Mouse (Mus musculus): ENCODE results near the gene V1rd19. TPM values are rescaled to one million over a fixed set of nuclear protein-coding genes. Genes with fewer than 3 reads are reported as not detected.
"Not testable (repeated sequence)": the region's sequence is repeated elsewhere in the genome, so short reads cannot be mapped to it uniquely, and the experiment has no call there.

The V1rd19 gene
- polyA plus RNA-seq (2016; fragmentation: Nextera tagmentation; extraction: Ambion mirVana) = not detected in 2 replicates

DNA sequence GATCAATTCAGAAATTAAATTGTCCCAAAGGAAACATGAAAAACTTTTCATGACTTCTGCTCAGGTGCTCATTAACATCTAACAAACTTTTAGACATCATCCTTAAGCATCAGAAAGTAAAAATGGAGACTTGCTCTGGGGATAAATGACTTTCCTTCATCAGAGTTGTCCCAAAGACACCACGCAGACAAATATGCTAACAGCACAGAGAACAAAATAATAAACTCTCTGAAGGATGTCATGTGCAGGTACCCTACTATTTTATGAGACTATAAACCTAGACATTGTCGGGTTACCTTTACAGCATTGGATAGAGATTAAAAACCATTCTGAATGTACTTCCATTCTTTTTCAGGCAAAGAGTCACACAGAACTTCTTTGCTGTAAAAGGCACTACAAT lies at the start of gene V1rd19:
Gene V1rd19 (plus strand): TSS at position 301 of the 400 bp plus-strand sequence.
- H3K4me2 ChIP-seq (replicated peaks) = no peak within 1 kb of the TSS
- H3K36me3 ChIP-seq = no peaks in the 10 kb centered on the region
- H3K27me3 ChIP-seq = no peaks in the 10 kb centered on the region
- no peak for ATAC-seq (ENCODE audit: low FRiP score, low read depth)
- no peak within 1 kb of the TSS for H3K27ac ChIP-seq (replicated peaks)
- H3K4me3 ChIP-seq = no peak within 1 kb of the TSS
- H3K9me3 ChIP-seq = peaks cover 25% of the 10 kb centered on the region
- H3K9ac ChIP-seq (replicated peaks) = no peak within 1 kb of the TSS
- 69% methylated on average over 2 of the region's 2 CpGs for WGBS
- no peaks in the 10 kb centered on the region for H3K4me1 ChIP-seq

DNA sequence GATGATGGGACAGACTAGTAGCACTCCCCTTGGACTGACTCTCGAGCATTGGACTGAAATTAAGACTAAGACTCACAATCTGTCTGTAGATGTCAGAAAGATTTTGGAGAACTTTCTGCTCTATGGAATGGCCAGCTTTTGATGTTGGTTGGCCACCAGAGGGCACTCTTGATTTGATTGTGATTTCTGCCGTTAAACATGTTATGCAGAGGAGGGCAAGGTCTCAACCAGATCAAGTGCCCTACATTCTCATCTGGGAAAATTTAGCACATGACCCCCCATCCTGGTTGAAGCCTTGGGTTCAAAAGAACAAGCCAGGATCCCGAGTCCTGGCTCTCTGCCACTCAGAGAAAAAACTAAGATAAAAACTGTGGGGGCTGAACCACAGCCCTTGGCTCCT lies 33.4 kb upstream of the V1rd19 start:
- not testable (repeated sequence) for H3K27ac ChIP-seq (replicated peaks); H3K4me3 ChIP-seq; ATAC-seq (ENCODE audit: low FRiP score, low read depth); H3K9ac ChIP-seq (replicated peaks); H3K36me3 ChIP-seq; H3K4me2 ChIP-seq (replicated peaks); H3K27me3 ChIP-seq; H3K4me1 ChIP-seq
- WGBS = 54% methylated on average over 3 of the region's 3 CpGs
- peaks cover 68% of the 10 kb centered on the region for H3K9me3 ChIP-seq

DNA sequence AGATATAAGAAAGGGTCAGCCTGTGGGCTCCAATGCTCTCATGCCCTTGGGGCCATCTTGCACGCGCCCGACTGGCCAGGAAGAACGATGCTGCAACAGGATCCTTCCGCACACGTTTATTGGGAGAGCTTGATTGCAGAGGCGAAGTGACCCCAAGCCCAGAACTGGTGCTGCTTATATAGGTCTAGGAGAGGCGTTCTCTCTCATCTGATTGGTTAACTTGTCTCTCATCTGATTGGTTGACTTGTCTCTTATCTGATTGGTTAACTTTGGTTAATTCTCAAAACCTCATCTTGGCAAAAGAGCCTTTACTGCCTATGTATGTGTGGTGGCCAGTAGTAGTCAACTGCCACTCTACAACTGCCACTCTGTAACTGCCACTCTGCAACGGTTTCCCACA lies 27.2 kb upstream of the V1rd19 start, which contains the start of gene Vmn1r181:
Gene Vmn1r181 (plus strand): TSS at position 301 of the 400 bp plus-strand sequence.
- WGBS = 84% methylated on average over 9 of the region's 9 CpGs

DNA sequence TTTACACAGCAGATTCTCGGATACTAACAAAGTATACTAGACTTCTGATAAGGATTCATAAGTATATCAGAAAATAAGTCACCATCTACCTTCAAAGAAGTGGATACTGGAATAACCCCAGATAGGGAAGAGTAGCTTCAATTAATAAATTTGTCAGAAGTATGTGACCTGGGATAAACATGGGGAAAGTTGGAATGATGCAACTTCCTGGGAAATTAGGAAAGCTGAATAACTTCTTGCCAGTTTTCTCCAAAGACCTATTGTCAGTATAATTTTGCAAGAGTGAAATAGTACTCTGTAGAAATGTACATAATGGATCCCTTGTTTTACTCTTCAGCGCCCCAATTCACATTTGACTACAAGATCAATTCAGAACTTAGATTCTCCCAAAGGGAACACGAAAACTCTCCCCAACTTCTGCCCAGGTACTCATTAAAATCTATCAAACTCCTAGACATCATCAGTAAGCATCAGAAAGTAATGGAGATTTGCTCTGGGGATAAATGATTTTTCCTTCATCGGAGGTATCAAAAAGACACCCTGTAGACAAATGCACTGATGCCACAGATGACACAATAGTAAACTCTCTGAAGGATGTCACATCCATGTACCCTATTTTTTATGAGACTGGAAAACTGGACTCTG lies 51.3 kb downstream of the V1rd19 start, which contains the start of gene Vmn1r183:
Gene Vmn1r183 (plus strand): TSS at position 595 of the 645 bp plus-strand sequence.
- Histone ChIP-seq H3K4me1 (no peaks in the 10 kb centered on the region), H3K4me2 (replicated peaks) (no peak within 1 kb of the TSS), H3K9me3 (no peaks in the 10 kb centered on the region), H3K9ac (replicated peaks) (no peak within 1 kb of the TSS), H3K4me3 (no peak within 1 kb of the TSS), H3K27ac (replicated peaks) (no peak within 1 kb of the TSS), H3K27me3 (no peaks in the 10 kb centered on the region), H3K36me3 (no peaks in the 10 kb centered on the region)
- WGBS = 73% methylated on average over 4 of the region's 4 CpGs
- no peak for ATAC-seq (ENCODE audit: low FRiP score, low read depth)

More for the DNA sequence above, 27.2 kb upstream of the V1rd19 start, which contains the start of gene Vmn1r181:
- ATAC-seq (ENCODE audit: low FRiP score, low read depth); H3K27me3 ChIP-seq; H3K4me2 ChIP-seq (replicated peaks); H3K9ac ChIP-seq (replicated peaks); H3K27ac ChIP-seq (replicated peaks); H3K36me3 ChIP-seq; H3K4me3 ChIP-seq; H3K4me1 ChIP-seq: not testable (repeated sequence)
- H3K9me3 ChIP-seq = peaks cover 68% of the 10 kb centered on the region

Other genes with a start within 250 kb of the V1rd19 start
- not detected in 2 replicates for gene Vmn1r174, start 249.4 kb upstream of the V1rd19 start, polyA plus RNA-seq (2016; fragmentation: Nextera tagmentation; extraction: Ambion mirVana)
- not detected in 2 replicates for gene Vmn1r175, start 191.0 kb upstream of the V1rd19 start, polyA plus RNA-seq (2016; fragmentation: Nextera tagmentation; extraction: Ambion mirVana)
- not detected in 2 replicates for gene Vmn1r176, start 164.3 kb upstream of the V1rd19 start, polyA plus RNA-seq (2016; fragmentation: Nextera tagmentation; extraction: Ambion mirVana)
- not detected in 2 replicates for gene Vmn1r177, start 135.2 kb upstream of the V1rd19 start, polyA plus RNA-seq (2016; fragmentation: Nextera tagmentation; extraction: Ambion mirVana)
- not detected in 2 replicates for gene Vmn1r178, start 109.7 kb upstream of the V1rd19 start, polyA plus RNA-seq (2016; fragmentation: Nextera tagmentation; extraction: Ambion mirVana)
- gene Vmn1r179, start 74.7 kb upstream of the V1rd19 start, polyA plus RNA-seq (2016; fragmentation: Nextera tagmentation; extraction: Ambion mirVana) = not detected in 2 replicates
- not detected in 2 replicates for gene Vmn1r180, start 51.1 kb upstream of the V1rd19 start, polyA plus RNA-seq (2016; fragmentation: Nextera tagmentation; extraction: Ambion mirVana)
- gene Vmn1r181, start 27.1 kb upstream of the V1rd19 start, polyA plus RNA-seq (2016; fragmentation: Nextera tagmentation; extraction: Ambion mirVana) = not detected in 2 replicates
- gene Vmn1r183, start 51.6 kb downstream of the V1rd19 start, polyA plus RNA-seq (2016; fragmentation: Nextera tagmentation; extraction: Ambion mirVana) = not detected in 2 replicates
- 32.4 and 34.9 TPM in 2 replicates for gene Zfp180, start 80.2 kb downstream of the V1rd19 start, polyA plus RNA-seq (2016; fragmentation: Nextera tagmentation; extraction: Ambion mirVana)
- gene Zfp112, start 110.6 kb downstream of the V1rd19 start, polyA plus RNA-seq (2016; fragmentation: Nextera tagmentation; extraction: Ambion mirVana) = 8.1 and 8.3 TPM in 2 replicates
- gene Zfp235, start 132.5 kb downstream of the V1rd19 start, polyA plus RNA-seq (2016; fragmentation: Nextera tagmentation; extraction: Ambion mirVana) = 15.3 and 17.1 TPM in 2 replicates
- gene Zfp114, start 173.4 kb downstream of the V1rd19 start, polyA plus RNA-seq (2016; fragmentation: Nextera tagmentation; extraction: Ambion mirVana) = 6.1 and 7.4 TPM in 2 replicates
- gene Zfp111, start 209.8 kb downstream of the V1rd19 start, polyA plus RNA-seq (2016; fragmentation: Nextera tagmentation; extraction: Ambion mirVana) = 8.3 and 10.7 TPM in 2 replicates
- gene Zfp109, start 235.9 kb downstream of the V1rd19 start, polyA plus RNA-seq (2016; fragmentation: Nextera tagmentation; extraction: Ambion mirVana) = 3.8 and 5.2 TPM in 2 replicates

All from midbrain, embryonic 12.5 days (tissue).